ENCODE assay signal across 8 mouse cellular contexts in the genomic region with DNA sequence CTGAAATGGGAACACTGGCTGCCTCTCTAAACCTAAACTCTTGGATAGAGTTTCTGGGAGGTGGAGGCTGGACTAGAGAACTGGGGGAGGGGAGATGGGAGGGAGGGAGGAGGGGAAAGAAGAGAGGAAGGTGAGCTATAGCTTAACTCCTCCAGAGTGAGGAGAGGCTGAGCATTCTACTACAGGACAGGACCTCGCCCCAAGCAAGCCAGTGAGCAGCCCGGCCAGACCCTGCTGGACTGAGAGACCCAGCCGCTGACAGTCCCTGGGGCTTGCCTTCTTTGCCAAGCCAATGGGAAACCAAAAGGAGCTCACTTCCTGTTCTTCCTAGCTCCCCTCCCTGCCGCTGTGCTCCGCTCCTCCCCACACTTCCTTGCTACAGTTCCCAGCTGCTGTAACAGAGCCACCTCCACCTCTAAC. TPM values are rescaled to one million over a fixed set of nuclear protein-coding genes. Genes with fewer than 3 reads are reported as not detected.
DNase-seq lines count a peak whose midpoint lies in the region; ATAC-seq lines count a peak whose summit lies in the region.

No protein-coding gene starts in this region.

- peak overlapping the region; percentile 30 for H3K4me2 ChIP-seq in limb, embryonic 15.5 days

- H3K4me3 ChIP-seq in brown adipose tissue, adult 24 weeks (ENCODE audit: insufficient read depth, low read depth, low read length): peak overlapping the region; percentile 19; the same call in 1 of the 2 replicates
- 0 out of 2 replicates have a peak overlapping the region, but pooled peaks have one; percentile 7 for H3K4me3 ChIP-seq in limb, embryonic 15.5 days

- no peak for ATAC-seq in limb, embryonic 15.5 days (ENCODE audit: insufficient number of reproducible peaks, low FRiP score, low TSS enrichment, low read depth)
- no peak for ATAC-seq in CD4-positive, CD25-positive, alpha-beta regulatory T cell, adult 4 months

- H3K36me3 ChIP-seq in limb, embryonic 15.5 days: peaks cover 16% of the 10 kb centered on the region; the same call in 1 of the 2 replicates

- no peaks in the 10 kb centered on the region for H3K9me3 ChIP-seq in limb, embryonic 15.5 days

- peak; percentile 24 for DNase-seq in adrenal gland, adult 2 months
- no peak for DNase-seq in adrenal gland, postnatal 4 days (ENCODE audit: low spot score in 2 of 2)
- peak; percentile 55 to 63 for DNase-seq in heart, postnatal 14 days
- no peak for DNase-seq in thymus, postnatal 10 days (ENCODE audit: low spot score in 2 of 2)
- DNase-seq in left cerebral cortex, adult 18-20 months (ENCODE audit: low spot score in 2 of 2): no peak

- no peak overlapping the region for H3K9ac ChIP-seq in limb, embryonic 15.5 days

- H3K4me1 ChIP-seq in brown adipose tissue, adult 24 weeks (ENCODE audit: control insufficient read depth, insufficient read depth, insufficient read length, low read length): no peaks in the 10 kb centered on the region
- H3K4me1 ChIP-seq in limb, embryonic 15.5 days: 0 out of 2 replicates have a peak, but pooled peaks cover 7% of the 10 kb centered on the region

- intact Hi-C loops in heart, postnatal 14 days (cut with DNase I): no loop called here

- peaks cover 8% of the 10 kb centered on the region; the same call in 1 of the 2 replicates for H3K27me3 ChIP-seq in limb, embryonic 15.5 days

- 13% methylated on average over 5 of the region's 5 CpGs for WGBS in limb, embryonic 15.5 days

- no peak overlapping the region for H3K27ac ChIP-seq in brown adipose tissue, adult 24 weeks (replicated peaks; ENCODE audit: low read depth, low read length)
- H3K27ac ChIP-seq in limb, embryonic 15.5 days: no peak overlapping the region

RNA-seq across cellular contexts. Expression of a gene that starts 19.6 kb away (rescaled TPM):
- 10 to 100 TPM in 1 of 2 experiments, 1 to 10 TPM in 1; 5.1 to 12.1 TPM for total RNA-seq in adrenal gland, adult 2 months (2021)
- polyA plus RNA-seq in adrenal gland, adult 2 months (2012; rRNA removed): 2.4 and 4.2 TPM in 2 replicates
- total RNA-seq in adrenal gland, postnatal 4 days (2021): 10 to 100 TPM; 10.8 to 13.3 TPM
- polyA plus RNA-seq in brown adipose tissue, adult 24 weeks (2012; ENCODE audit: insufficient read depth, insufficient read length, missing spikeins): 1.2 and 1.5 TPM in 2 replicates
- total RNA-seq in heart, postnatal 14 days (2021): 1 to 10 TPM; 7.6 to 8.7 TPM
- polyA plus RNA-seq in limb, embryonic 15.5 days (2015; fragmentation: Nextera tagmentation; extraction: Ambion mirVana): 3.8 and 3.9 TPM in 2 replicates
- polyA plus RNA-seq in CD4-positive, CD25-positive, alpha-beta regulatory T cell, adult 4 months (2017; shearing (Covaris generic)): under 1 TPM; 0.03 to 0.09 TPM
- total RNA-seq in left cerebral cortex, adult 18-20 months (2021): 100 to 1,000 TPM; 521 to 561 TPM

RNA-seq across cellular contexts. Expression of a gene that starts 37.8 kb away (rescaled TPM):
- total RNA-seq in adrenal gland, adult 2 months (2021): 10 to 100 TPM; 52.2 to 67.9 TPM
- 25.1 and 33.4 TPM in 2 replicates for polyA plus RNA-seq in adrenal gland, adult 2 months (2012; rRNA removed)
- total RNA-seq in adrenal gland, postnatal 4 days (2021): 100 to 1,000 TPM in 1 of 2 experiments, 10 to 100 TPM in 1; 99.2 to 105 TPM
- polyA plus RNA-seq in brown adipose tissue, adult 24 weeks (2012; ENCODE audit: insufficient read depth, insufficient read length, missing spikeins): 8.7 and 12.8 TPM in 2 replicates
- total RNA-seq in heart, postnatal 14 days (2021): 10 to 100 TPM; 32.5 to 41.3 TPM
- polyA plus RNA-seq in limb, embryonic 15.5 days (2015; fragmentation: Nextera tagmentation; extraction: Ambion mirVana): 52.4 and 62.6 TPM in 2 replicates
- 10 to 100 TPM; 31.6 to 38.7 TPM for polyA plus RNA-seq in CD4-positive, CD25-positive, alpha-beta regulatory T cell, adult 4 months (2017; shearing (Covaris generic))
- 100 to 1,000 TPM; 140 to 151 TPM for total RNA-seq in left cerebral cortex, adult 18-20 months (2021)

RNA-seq across cellular contexts. Expression of a gene that starts 46.2 kb away (rescaled TPM):
- total RNA-seq in adrenal gland, adult 2 months (2021): 10 to 100 TPM; 51.4 to 56.9 TPM
- 36.7 and 41.0 TPM in 2 replicates for polyA plus RNA-seq in adrenal gland, adult 2 months (2012; rRNA removed)
- total RNA-seq in adrenal gland, postnatal 4 days (2021): 10 to 100 TPM; 26.1 to 28.0 TPM
- 64.8 and 79.2 TPM in 2 replicates for polyA plus RNA-seq in brown adipose tissue, adult 24 weeks (2012; ENCODE audit: insufficient read depth, insufficient read length, missing spikeins)
- total RNA-seq in heart, postnatal 14 days (2021): 10 to 100 TPM; 27.2 to 31.4 TPM
- polyA plus RNA-seq in limb, embryonic 15.5 days (2015; fragmentation: Nextera tagmentation; extraction: Ambion mirVana): 10.1 and 10.2 TPM in 2 replicates
- 1 to 10 TPM; 6.8 to 9.5 TPM for polyA plus RNA-seq in CD4-positive, CD25-positive, alpha-beta regulatory T cell, adult 4 months (2017; shearing (Covaris generic))
- total RNA-seq in left cerebral cortex, adult 18-20 months (2021): 100 to 1,000 TPM; 132 to 136 TPM

RNA-seq across cellular contexts. Expression of a gene that starts 48.5 kb away (rescaled TPM):
- total RNA-seq in adrenal gland, adult 2 months (2021): 10 to 100 TPM in 1 of 2 experiments, 1 to 10 TPM in 1; 6.9 to 14.2 TPM
- 9.2 and 11.5 TPM in 2 replicates for polyA plus RNA-seq in adrenal gland, adult 2 months (2012; rRNA removed)
- 10 to 100 TPM; 10.5 to 15.2 TPM for total RNA-seq in adrenal gland, postnatal 4 days (2021)
- not detected in 2 replicates for polyA plus RNA-seq in brown adipose tissue, adult 24 weeks (2012; ENCODE audit: insufficient read depth, insufficient read length, missing spikeins)
- 1 to 10 TPM; 1.3 to 1.6 TPM for total RNA-seq in heart, postnatal 14 days (2021)
- polyA plus RNA-seq in limb, embryonic 15.5 days (2015; fragmentation: Nextera tagmentation; extraction: Ambion mirVana): 40.0 and 40.1 TPM in 2 replicates
- not detected for polyA plus RNA-seq in CD4-positive, CD25-positive, alpha-beta regulatory T cell, adult 4 months (2017; shearing (Covaris generic))
- 100 to 1,000 TPM; 365 to 394 TPM for total RNA-seq in left cerebral cortex, adult 18-20 months (2021)

Comparison
In these comparisons a context has a peak if more than half of its experiments do, and no peak if none do; other contexts are left out.
1. DNase-seq: peak in adrenal gland, adult 2 months (single experiment) and heart, postnatal 14 days (2 of 2); none in adrenal gland, postnatal 4 days (0 of 2), thymus, postnatal 10 days (0 of 2) and left cerebral cortex, adult 18-20 months (0 of 2).
2. RNA of a gene that starts 19.6 kb away (total RNA-seq): 521 to 561 TPM in left cerebral cortex, adult 18-20 months; 10.8 to 13.3 TPM in adrenal gland, postnatal 4 days, 5.1 to 12.1 TPM in adrenal gland, adult 2 months and 7.6 to 8.7 TPM in heart, postnatal 14 days; every median in the first group is over 10 times any median in the second.